Mouse (Mus musculus): ENCODE measurements around the gene Ctxn1. TPM values are rescaled to one million over a fixed set of nuclear protein-coding genes. Genes with fewer than 3 reads are reported as not detected.
A peak's percentile ranks its signal among the peaks of the same experiment; 100 is the strongest.

The Ctxn1 gene
- polyA plus RNA-seq, 2 experiments from 2014 or later = not detected

- peak; percentile 52 for ATAC-seq
Observed at GRCm38 (mm10) chr8:4250306-4250970, 8.6 kb downstream of the Ctxn1 start.

- ATAC-seq = no peak
Observed at GRCm38 (mm10) chr8:4249213-4249612, 9.9 kb downstream of the Ctxn1 start.

GRCm38 (mm10) chr8:4247951-4248540 is 11.0 kb downstream of the Ctxn1 start, which contains the start of gene Tgfbr3l:
TSS of gene Tgfbr3l (plus strand) at chr8:4248214.
- ATAC-seq = no peak

GRCm38 (mm10) chr8:4247241-4247640 is 11.8 kb downstream of the Ctxn1 start:
- no peak for ATAC-seq

- no peak for ATAC-seq
Observed at GRCm38 (mm10) chr8:4245737-4246136, 13.3 kb downstream of the Ctxn1 start.

- ATAC-seq = no peak
Observed at GRCm38 (mm10) chr8:4245061-4245460, 14.0 kb downstream of the Ctxn1 start.

- ATAC-seq = peak; percentile 51
Observed at GRCm38 (mm10) chr8:4239193-4239890, 19.7 kb downstream of the Ctxn1 start.

GRCm38 (mm10) chr8:4238434-4239192 is 20.5 kb downstream of the Ctxn1 start, which contains the start of the genes Map2k7 and Gm49320:
TSS of gene Map2k7 (plus strand) at chr8:4238740.
TSS of gene Gm49320 (plus strand) at chr8:4238865.
- peak; percentile 85 for ATAC-seq

- ATAC-seq = no peak
Observed at GRCm38 (mm10) chr8:4237814-4238433, 21.1 kb downstream of the Ctxn1 start.

- ATAC-seq = no peak
Observed at GRCm38 (mm10) chr8:4230612-4231351, 28.3 kb downstream of the Ctxn1 start.

- no peak for ATAC-seq
Observed at GRCm38 (mm10) chr8:4229784-4230183, 29.3 kb downstream of the Ctxn1 start.

- no peak for ATAC-seq
Observed at GRCm38 (mm10) chr8:4227919-4228318, 31.2 kb downstream of the Ctxn1 start.

GRCm38 (mm10) chr8:4226739-4227347 is 32.2 kb downstream of the Ctxn1 start, which contains the start of gene Lrrc8e:
TSS of gene Lrrc8e (plus strand) at chr8:4226827.
- ATAC-seq = no peak

GRCm38 (mm10) chr8:4226323-4226722 is 32.8 kb downstream of the Ctxn1 start:
- ATAC-seq = no peak

GRCm38 (mm10) chr8:4222059-4222458 is 37.0 kb downstream of the Ctxn1 start:
- ATAC-seq = no peak

GRCm38 (mm10) chr8:4219617-4220016 is 39.5 kb downstream of the Ctxn1 start:
- no peak for ATAC-seq

GRCm38 (mm10) chr8:4216791-4217621 is 42.1 kb downstream of the Ctxn1 start, which contains the start of gene Prr36:
TSS of gene Prr36 (minus strand) at chr8:4217459.
- no peak for ATAC-seq

GRCm38 (mm10) chr8:4216296-4216695 is 42.8 kb downstream of the Ctxn1 start:
- ATAC-seq = no peak

GRCm38 (mm10) chr8:4214006-4214980 is 44.8 kb downstream of the Ctxn1 start:
- ATAC-seq = peak; percentile 71
